Mouse (Mus musculus): ENCODE measurements around the gene Rhbg. TPM values are rescaled to one million over a fixed set of nuclear protein-coding genes. Genes with fewer than 3 reads are reported as not detected.

Rhbg gene
- total RNA-seq, 2 experiments from 2014 or later: not detected

GRCm38 (mm10) chr3:88231061-88231641 is 23.4 kb downstream of the Rhbg start:
- Histone ChIP-seq H3K4me3 (no peak overlapping the region), H3K27ac (peak overlapping the region; percentile 86)
- no peak for TF ChIP-seq CTCF (conservative IDR thresholded peaks at IDR 0.05)
- no peak for DNase-seq (ENCODE audit: low spot score in 2 of 2)

- Histone ChIP-seq H3K27ac (peak overlapping the region; percentile 86), H3K4me3 (no peak overlapping the region)
- DNase-seq (ENCODE audit: low spot score in 2 of 2): no peak
- TF ChIP-seq CTCF (conservative IDR thresholded peaks at IDR 0.05): no peak
Observed at GRCm38 (mm10) chr3:88230262-88231047, 24.1 kb downstream of the Rhbg start.

- H3K27ac ChIP-seq: peak overlapping the region; percentile 86
- DNase-seq (ENCODE audit: low spot score in 2 of 2): no peak
- no peak overlapping the region for H3K4me3 ChIP-seq
- no peak for TF ChIP-seq CTCF (conservative IDR thresholded peaks at IDR 0.05)
Observed at GRCm38 (mm10) chr3:88229526-88229925, 25.0 kb downstream of the Rhbg start.

GRCm38 (mm10) chr3:88228906-88229305 is 25.6 kb downstream of the Rhbg start:
- no peak for TF ChIP-seq CTCF (conservative IDR thresholded peaks at IDR 0.05)
- Histone ChIP-seq H3K4me3 (no peak overlapping the region), H3K27ac (peak overlapping the region; percentile 95)
- DNase-seq (ENCODE audit: low spot score in 2 of 2): no peak

GRCm38 (mm10) chr3:88227976-88228375 is 26.5 kb downstream of the Rhbg start:
- no peak for DNase-seq (ENCODE audit: low spot score in 2 of 2)
- H3K4me3 ChIP-seq: no peak overlapping the region
- H3K27ac ChIP-seq: peak overlapping the region; percentile 95
- TF ChIP-seq CTCF (conservative IDR thresholded peaks at IDR 0.05): no peak

GRCm38 (mm10) chr3:88227260-88227659 is 27.2 kb downstream of the Rhbg start:
- peak overlapping the region; percentile 95 for H3K27ac ChIP-seq
- TF ChIP-seq CTCF (conservative IDR thresholded peaks at IDR 0.05): no peak
- DNase-seq (ENCODE audit: low spot score in 2 of 2): no peak
- H3K4me3 ChIP-seq: no peak overlapping the region

- TF ChIP-seq CTCF (conservative IDR thresholded peaks at IDR 0.05): no peak
- Histone ChIP-seq H3K27ac (peak overlapping the region; percentile 95), H3K4me3 (no peak overlapping the region)
- DNase-seq (ENCODE audit: low spot score in 2 of 2): peak in 1 of 2 experiments; percentile 84
Observed at GRCm38 (mm10) chr3:88226101-88226845, 28.2 kb downstream of the Rhbg start.

GRCm38 (mm10) chr3:88224929-88225328 is 29.6 kb downstream of the Rhbg start:
- no peak overlapping the region for H3K4me3 ChIP-seq
- no peak for DNase-seq (ENCODE audit: low spot score in 2 of 2)
- no peak for TF ChIP-seq CTCF (conservative IDR thresholded peaks at IDR 0.05)
- peak overlapping the region; percentile 95 for H3K27ac ChIP-seq

GRCm38 (mm10) chr3:88222446-88222845 is 32.1 kb downstream of the Rhbg start:
- Histone ChIP-seq H3K4me3 (no peak overlapping the region; the same call in 1 of the 2 replicates), H3K27ac (peak overlapping the region; percentile 95)
- TF ChIP-seq CTCF (conservative IDR thresholded peaks at IDR 0.05): no peak
- DNase-seq (ENCODE audit: low spot score in 2 of 2): peak in 1 of 2 experiments; percentile 79

- TF ChIP-seq CTCF (conservative IDR thresholded peaks at IDR 0.05): no peak
- Histone ChIP-seq H3K27ac (peak overlapping the region; percentile 95), H3K4me3 (no peak overlapping the region)
- DNase-seq (ENCODE audit: low spot score in 2 of 2): peak; percentile 75 to 91
Observed at GRCm38 (mm10) chr3:88221519-88222390, 32.8 kb downstream of the Rhbg start.

GRCm38 (mm10) chr3:88220842-88221241 is 33.7 kb downstream of the Rhbg start:
- DNase-seq (ENCODE audit: low spot score in 2 of 2): no peak
- H3K27ac ChIP-seq: peak overlapping the region; percentile 95
- H3K4me3 ChIP-seq: no peak overlapping the region
- peak; percentile 28 for TF ChIP-seq CTCF (conservative IDR thresholded peaks at IDR 0.05)

- H3K27ac ChIP-seq: peak overlapping the region; percentile 95
- TF ChIP-seq CTCF (conservative IDR thresholded peaks at IDR 0.05): no peak
- H3K4me3 ChIP-seq: no peak overlapping the region; the same call in 1 of the 2 replicates
- no peak for DNase-seq (ENCODE audit: low spot score in 2 of 2)
Observed at GRCm38 (mm10) chr3:88219940-88220339, 34.6 kb downstream of the Rhbg start.

All from layer of hippocampus, adult 2 months (tissue).